Mouse (Mus musculus) hindbrain, embryonic 16.5 days (tissue): ENCODE data around the gene Krt7. TPM values are rescaled to one million over a fixed set of nuclear protein-coding genes. Genes with fewer than 3 reads are reported as not detected.

ENCODE experiments used
- ATAC-seq: fragments of 200-750 bp; cut with Nextera tagmentation; 2 replicates; pipeline ENCODE4 v1.8.0; 2017; ENCODE audit warnings: moderate TSS enrichment, moderate library complexity
- H3K27ac ChIP-seq: fragments of 300-500 bp; sonication (generic); 2 replicates; pipeline ENCODE4 v1.5.1; 2014; ENCODE audit warnings: low read depth, mild to moderate bottlenecking, control low read depth, low read length, moderate library complexity
- H3K27me3 ChIP-seq: fragments of 300-500 bp; sonication (generic); replicated peaks from 2 replicates; pipeline ENCODE4 v1.6.1; 2014; ENCODE audit warnings: low read length; ENCODE audit not compliant: control insufficient read depth, insufficient read depth
- H3K36me3 ChIP-seq: fragments of 300-500 bp; sonication (generic); 2 replicates; pipeline ENCODE4 v1.6.1; 2014; ENCODE audit warnings: mild to moderate bottlenecking, low read length, moderate library complexity, mixed read lengths; ENCODE audit not compliant: control insufficient read depth, insufficient read depth
- H3K4me1 ChIP-seq: fragments of 300-500 bp; sonication (generic); 2 replicates; pipeline ENCODE4 v1.6.1; 2014; ENCODE audit warnings: low read depth, low read length; ENCODE audit not compliant: control insufficient read depth, insufficient read depth
- H3K4me2 ChIP-seq: fragments of 300-500 bp; sonication (generic); 2 replicates; pipeline ENCODE4 v1.6.1; 2014; ENCODE audit warnings: mild to moderate bottlenecking, low read length, control low read depth, moderate library complexity
- H3K4me3 ChIP-seq: fragments of 300-500 bp; sonication (generic); 2 replicates; pipeline ENCODE4 v1.5.1; 2014; ENCODE audit warnings: mild to moderate bottlenecking, low read length, control low read depth, moderate library complexity
- H3K9ac ChIP-seq: fragments of 300-500 bp; sonication (generic); 2 replicates; pipeline ENCODE4 v1.6.1; 2014; ENCODE audit warnings: low read depth, mild to moderate bottlenecking, control low read depth, low read length, moderate library complexity
- H3K9me3 ChIP-seq: fragments of 300-500 bp; sonication (generic); 2 replicates; pipeline ENCODE4 v1.6.1; 2014; ENCODE audit warnings: mild to moderate bottlenecking, low read length, moderate library complexity; ENCODE audit not compliant: control insufficient read depth
- WGBS: fragments of 180-500 bp; shearing (Covaris S2); extraction: QIAGEN DNeasy Blood & Tissue Kit; methylation state at CpG from one replicate; pipeline ENCODE4 v1.1.7; 2014; 5-methylcytosine and 5-hydroxymethylcytosine counted together
- polyA plus RNA-seq: library from polyadenylated mRNA; unstranded; fragments of >200 nt; fragmentation: Nextera tagmentation; extraction: Ambion mirVana; gene quantifications from 2 replicates; pipeline ENCODE4 v1.2.1, GENCODE M21; 2015

Krt7 gene
- polyA plus RNA-seq, 1 experiment from 2014 or later, result 1.3 TPM

GRCm38 (mm10) chr15:101388034-101388541 lies 22.8 kb upstream of the Krt7 start:
- no peak for ATAC-seq
- Histone ChIP-seq H3K4me3 (no peak overlapping the region), H3K9ac (no peak overlapping the region), H3K4me2 (no peak overlapping the region), H3K9me3 (no peaks in the 10 kb centered on the region), H3K27ac (no peak overlapping the region), H3K4me1 (no peaks in the 10 kb centered on the region), H3K27me3 (no peaks in the 10 kb centered on the region), H3K36me3 (no peaks in the 10 kb centered on the region)
- 69% methylated on average over 4 of the region's 5 CpGs for WGBS

GRCm38 (mm10) chr15:101390203-101390602 lies 20.6 kb upstream of the Krt7 start:
- H3K27ac ChIP-seq, result no peak overlapping the region
- no peak overlapping the region for H3K4me2 ChIP-seq
- no peaks in the 10 kb centered on the region for H3K4me1 ChIP-seq
- H3K4me3 ChIP-seq, result no peak overlapping the region
- 90% methylated on average over 5 of the region's 5 CpGs for WGBS
- no peaks in the 10 kb centered on the region for H3K9me3 ChIP-seq
- no peaks in the 10 kb centered on the region for H3K36me3 ChIP-seq
- no peak for ATAC-seq
- H3K27me3 ChIP-seq, result no peaks in the 10 kb centered on the region
- H3K9ac ChIP-seq, result no peak overlapping the region

- Histone ChIP-seq H3K4me2 (no peak overlapping the region), H3K27ac (no peak overlapping the region), H3K9me3 (no peaks in the 10 kb centered on the region), H3K27me3 (no peaks in the 10 kb centered on the region), H3K4me3 (no peak overlapping the region), H3K9ac (no peak overlapping the region), H3K4me1 (no peaks in the 10 kb centered on the region), H3K36me3 (no peaks in the 10 kb centered on the region)
- ATAC-seq, result no peak
- 77% methylated on average over 5 of the region's 5 CpGs for WGBS
Observed at GRCm38 (mm10) chr15:101392251-101392650, 18.6 kb upstream of the Krt7 start.

GRCm38 (mm10) chr15:101394908-101395307 lies 15.9 kb upstream of the Krt7 start:
- no peaks in the 10 kb centered on the region for H3K36me3 ChIP-seq
- H3K27me3 ChIP-seq, result no peaks in the 10 kb centered on the region
- H3K9me3 ChIP-seq, result no peaks in the 10 kb centered on the region
- no peak overlapping the region for H3K4me2 ChIP-seq
- no peak overlapping the region for H3K9ac ChIP-seq
- no peak for ATAC-seq
- no peak overlapping the region for H3K27ac ChIP-seq
- no peaks in the 10 kb centered on the region for H3K4me1 ChIP-seq
- H3K4me3 ChIP-seq, result no peak overlapping the region
- 57% methylated on average over 7 of the region's 7 CpGs for WGBS

- Histone ChIP-seq H3K36me3 (no peaks in the 10 kb centered on the region), H3K9ac (no peak overlapping the region), H3K4me2 (no peak overlapping the region), H3K27ac (no peak overlapping the region), H3K9me3 (no peaks in the 10 kb centered on the region), H3K27me3 (no peaks in the 10 kb centered on the region), H3K4me1 (no peaks in the 10 kb centered on the region), H3K4me3 (no peak overlapping the region)
- 61% methylated on average over 7 of the region's 7 CpGs for WGBS
- ATAC-seq, result no peak
Observed at GRCm38 (mm10) chr15:101396466-101396865, 14.4 kb upstream of the Krt7 start.

GRCm38 (mm10) chr15:101396921-101397320 lies 13.9 kb upstream of the Krt7 start:
- no peak overlapping the region for H3K4me3 ChIP-seq
- no peaks in the 10 kb centered on the region for H3K9me3 ChIP-seq
- no peaks in the 10 kb centered on the region for H3K27me3 ChIP-seq
- no peak for ATAC-seq
- no peaks in the 10 kb centered on the region for H3K36me3 ChIP-seq
- 79% methylated on average over 3 of the region's 3 CpGs for WGBS
- H3K27ac ChIP-seq, result no peak overlapping the region
- H3K4me2 ChIP-seq, result no peak overlapping the region
- no peak overlapping the region for H3K9ac ChIP-seq
- no peaks in the 10 kb centered on the region for H3K4me1 ChIP-seq

GRCm38 (mm10) chr15:101397683-101398082 lies 13.2 kb upstream of the Krt7 start:
- H3K4me2 ChIP-seq, result no peak overlapping the region
- no peak for ATAC-seq
- H3K4me3 ChIP-seq, result no peak overlapping the region
- H3K27me3 ChIP-seq, result no peaks in the 10 kb centered on the region
- H3K36me3 ChIP-seq, result no peaks in the 10 kb centered on the region
- H3K9me3 ChIP-seq, result no peaks in the 10 kb centered on the region
- H3K27ac ChIP-seq, result no peak overlapping the region
- H3K4me1 ChIP-seq, result no peaks in the 10 kb centered on the region
- WGBS, result 96% methylated on average over 2 of the region's 2 CpGs
- no peak overlapping the region for H3K9ac ChIP-seq

GRCm38 (mm10) chr15:101398269-101398668 lies 12.6 kb upstream of the Krt7 start:
- Histone ChIP-seq H3K36me3 (no peaks in the 10 kb centered on the region), H3K9ac (no peak overlapping the region), H3K27ac (no peak overlapping the region), H3K4me1 (no peaks in the 10 kb centered on the region), H3K4me2 (no peak overlapping the region), H3K9me3 (no peaks in the 10 kb centered on the region), H3K27me3 (no peaks in the 10 kb centered on the region), H3K4me3 (no peak overlapping the region)
- 81% methylated on average over 8 of the region's 8 CpGs for WGBS
- ATAC-seq, result no peak

- H3K27ac ChIP-seq, result no peak overlapping the region
- no peaks in the 10 kb centered on the region for H3K4me1 ChIP-seq
- no peaks in the 10 kb centered on the region for H3K36me3 ChIP-seq
- no peak overlapping the region for H3K9ac ChIP-seq
- ATAC-seq, result no peak
- 19% methylated on average over 28 of the region's 31 CpGs for WGBS
- no peak overlapping the region for H3K4me3 ChIP-seq
- H3K4me2 ChIP-seq, result no peak overlapping the region
- H3K9me3 ChIP-seq, result no peaks in the 10 kb centered on the region
- H3K27me3 ChIP-seq, result peaks cover 4% of the 10 kb centered on the region; the same call in 1 of the 2 replicates
Observed at GRCm38 (mm10) chr15:101412188-101412587, 1.3 kb downstream of the Krt7 start.
